Mouse (Mus musculus): ENCODE measurements around the gene Zfp800.

The Zfp800 gene

DNA sequence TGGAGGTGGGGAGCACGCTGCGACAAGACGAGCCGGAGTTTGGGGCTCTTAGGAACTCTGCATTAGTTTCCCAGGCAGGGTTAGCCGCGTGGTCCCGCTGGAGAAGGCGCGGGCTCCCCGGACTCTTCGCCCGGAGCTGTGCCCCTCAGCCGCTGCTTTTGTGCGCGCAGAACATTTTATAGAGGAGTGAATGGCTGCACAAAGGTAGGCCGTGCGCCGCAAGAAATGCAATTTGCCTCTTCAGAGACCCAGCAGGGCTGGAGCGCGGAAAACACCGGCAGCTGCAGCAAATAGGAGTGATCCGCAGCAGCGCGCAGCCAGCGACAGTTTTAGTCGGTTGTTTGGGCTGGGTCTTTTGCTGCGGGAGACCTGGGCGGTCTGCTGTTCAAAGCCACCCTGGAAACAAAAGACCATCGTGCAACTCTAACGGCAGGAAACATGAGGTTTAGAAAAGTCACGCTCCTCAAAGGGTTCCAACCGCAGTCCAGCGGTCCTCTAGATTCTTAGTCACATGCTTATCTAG lies at the start of gene Zfp800:
TSS of gene Zfp800 (minus strand) at position 325 of the 523 bp plus-strand sequence.
- DNase-seq (ENCODE audit: low spot score): no peak

DNA sequence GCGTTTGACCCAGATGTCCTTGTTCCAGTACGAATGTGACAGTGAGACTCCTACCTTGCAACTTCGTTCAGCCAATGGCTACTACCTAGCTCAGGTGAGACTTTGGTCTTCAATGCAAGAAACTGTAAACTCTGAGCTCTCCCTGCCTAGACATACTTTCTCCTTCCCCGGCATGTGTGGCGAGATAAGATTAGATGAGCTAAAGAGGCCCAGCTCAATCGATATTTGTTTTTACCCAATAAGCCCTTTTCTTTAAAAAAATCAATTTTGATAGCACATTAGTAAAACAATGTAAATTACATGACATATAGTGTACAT lies 33.7 kb upstream of the Zfp800 start:
- no peak for DNase-seq (ENCODE audit: low spot score)

DNA sequence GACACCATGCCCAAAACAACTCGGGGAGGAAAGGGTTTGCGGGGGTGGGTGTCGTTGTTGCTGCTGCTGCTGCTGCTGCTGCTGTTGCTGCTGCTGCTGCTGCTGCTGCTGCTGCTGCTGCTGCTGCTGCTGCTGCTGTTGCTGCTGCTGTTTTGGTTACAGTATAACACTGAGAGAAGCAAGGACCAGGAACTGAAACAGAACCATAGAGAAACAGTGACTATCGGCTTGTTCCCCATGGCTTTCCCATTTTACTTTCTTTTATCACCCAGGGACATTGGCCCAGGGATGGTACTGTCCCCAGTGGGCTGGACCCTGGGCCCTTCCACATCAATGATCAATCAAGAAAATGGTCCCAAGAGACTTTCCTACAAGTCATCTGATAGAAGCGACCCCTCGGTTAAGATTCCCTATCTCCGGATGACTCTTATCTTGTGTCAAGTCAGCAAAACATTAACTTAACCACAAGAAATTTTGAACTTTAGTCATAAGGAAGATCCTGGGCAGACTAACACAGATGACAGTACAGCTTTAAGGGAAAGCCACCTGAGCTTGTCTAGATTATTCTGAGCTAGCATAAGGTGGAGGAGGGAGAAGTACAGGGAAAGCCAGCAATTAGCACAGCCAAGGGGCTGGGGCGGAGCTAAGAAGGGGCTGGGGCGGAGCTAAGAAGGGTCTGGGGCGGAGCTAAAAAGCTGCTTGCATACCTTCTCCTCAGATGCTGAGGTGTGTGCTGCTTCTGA lies 33.2 kb upstream of the Zfp800 start:
- no peak for DNase-seq (ENCODE audit: low spot score)

DNA sequence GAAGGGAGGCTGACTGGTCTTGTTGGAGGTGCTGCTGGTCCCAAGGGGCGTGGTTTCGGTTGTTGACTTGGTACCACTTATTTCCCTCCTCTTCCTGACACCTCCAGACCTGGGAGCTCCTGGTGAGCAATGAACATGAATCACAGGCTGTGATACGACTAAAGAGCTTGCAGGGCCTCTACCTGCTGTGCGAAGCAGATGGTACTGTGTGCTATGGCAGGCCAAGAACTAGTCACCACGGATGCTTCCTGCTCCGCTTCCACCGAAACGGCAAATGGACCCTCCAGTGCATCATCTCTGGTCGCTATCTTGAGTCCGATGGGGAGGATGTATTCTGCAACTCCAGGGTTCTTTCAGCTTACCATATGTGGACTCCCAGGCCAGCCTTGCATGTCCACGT lies 32.1 kb upstream of the Zfp800 start:
- DNase-seq (ENCODE audit: low spot score): no peak

DNA sequence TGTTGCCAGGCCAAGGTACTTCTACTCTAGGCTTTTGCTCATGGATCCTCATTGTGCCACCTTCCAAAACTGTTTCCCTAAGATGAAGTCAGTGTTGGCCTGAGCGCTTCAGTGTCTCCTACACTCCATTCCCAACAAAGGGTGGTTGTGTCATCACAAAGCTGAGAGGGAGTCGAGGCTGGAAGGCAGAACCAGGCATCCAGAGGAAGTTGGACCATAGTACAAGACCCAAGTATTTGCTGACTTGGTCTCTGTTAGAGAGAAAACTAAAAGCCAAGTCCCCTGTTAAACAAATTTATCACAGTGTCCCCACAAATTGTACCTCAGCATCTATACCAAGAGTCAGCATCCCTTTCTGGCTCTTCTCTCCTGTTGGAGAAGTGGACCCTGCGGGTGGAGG lies 30.5 kb upstream of the Zfp800 start, which contains the start of gene Gcc1:
TSS of gene Gcc1 (minus strand) at position 101 of the 400 bp plus-strand sequence.
- DNase-seq (ENCODE audit: low spot score): no peak

DNA sequence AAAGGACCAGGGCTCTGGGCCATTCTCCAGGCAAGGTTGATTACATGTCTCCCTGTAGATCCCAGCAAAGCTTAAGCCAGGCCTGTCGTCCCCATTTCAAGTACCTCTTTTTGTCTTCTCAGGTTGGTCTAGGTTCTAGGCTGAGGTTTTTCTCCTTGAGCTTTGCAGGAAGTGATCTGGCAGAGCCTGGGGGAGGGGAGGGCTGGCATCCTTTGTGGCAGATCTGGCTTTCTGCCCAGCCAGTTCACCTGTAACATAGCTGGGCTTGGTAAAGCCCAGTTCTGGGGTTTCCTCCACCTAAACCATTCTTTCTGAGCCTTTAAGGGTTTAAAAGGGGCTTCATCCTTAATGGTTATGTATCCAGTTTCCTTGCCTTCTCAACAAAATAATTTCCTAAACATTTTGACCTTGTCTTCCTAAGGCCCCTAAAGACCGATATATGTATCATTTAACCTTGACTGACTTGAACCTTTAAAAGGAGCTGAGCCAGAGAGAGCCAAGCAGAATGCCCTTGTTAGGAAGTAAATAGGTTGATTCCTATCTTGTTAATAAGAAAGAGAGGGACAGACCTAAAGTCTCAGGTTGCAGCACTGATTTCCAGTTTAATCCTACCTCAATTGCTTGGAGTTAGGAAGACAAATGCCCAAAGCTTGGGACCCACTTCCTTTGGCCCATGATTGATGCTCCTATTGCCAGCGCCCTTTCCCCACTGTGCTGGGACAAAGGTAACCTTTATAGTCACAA lies 29.5 kb upstream of the Zfp800 start, which contains the start of gene Fscn3:
TSS of gene Fscn3 (plus strand) at position 694 of the 744 bp plus-strand sequence.
- DNase-seq (ENCODE audit: low spot score): peak; percentile 29

DNA sequence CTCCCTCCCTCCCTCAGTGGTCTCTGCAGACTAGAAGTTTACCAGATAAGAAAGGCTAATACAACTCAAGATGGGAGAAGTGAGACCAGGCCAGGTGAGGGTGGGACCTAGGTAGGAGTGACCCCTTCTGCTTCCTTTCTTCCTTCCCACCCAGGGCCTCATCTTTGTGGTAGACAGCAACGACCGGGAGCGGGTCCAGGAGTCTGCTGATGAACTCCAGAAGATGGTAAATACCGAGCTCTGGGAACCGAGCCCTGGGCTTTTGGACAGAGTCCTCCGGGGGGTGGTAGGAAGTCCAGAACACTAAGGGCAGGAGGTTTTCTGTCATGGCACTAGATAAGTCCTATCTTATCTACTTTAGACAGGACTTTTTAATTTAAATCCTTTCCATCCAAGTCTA lies 27.2 kb upstream of the Zfp800 start:
- DNase-seq (ENCODE audit: low spot score): no peak

DNA sequence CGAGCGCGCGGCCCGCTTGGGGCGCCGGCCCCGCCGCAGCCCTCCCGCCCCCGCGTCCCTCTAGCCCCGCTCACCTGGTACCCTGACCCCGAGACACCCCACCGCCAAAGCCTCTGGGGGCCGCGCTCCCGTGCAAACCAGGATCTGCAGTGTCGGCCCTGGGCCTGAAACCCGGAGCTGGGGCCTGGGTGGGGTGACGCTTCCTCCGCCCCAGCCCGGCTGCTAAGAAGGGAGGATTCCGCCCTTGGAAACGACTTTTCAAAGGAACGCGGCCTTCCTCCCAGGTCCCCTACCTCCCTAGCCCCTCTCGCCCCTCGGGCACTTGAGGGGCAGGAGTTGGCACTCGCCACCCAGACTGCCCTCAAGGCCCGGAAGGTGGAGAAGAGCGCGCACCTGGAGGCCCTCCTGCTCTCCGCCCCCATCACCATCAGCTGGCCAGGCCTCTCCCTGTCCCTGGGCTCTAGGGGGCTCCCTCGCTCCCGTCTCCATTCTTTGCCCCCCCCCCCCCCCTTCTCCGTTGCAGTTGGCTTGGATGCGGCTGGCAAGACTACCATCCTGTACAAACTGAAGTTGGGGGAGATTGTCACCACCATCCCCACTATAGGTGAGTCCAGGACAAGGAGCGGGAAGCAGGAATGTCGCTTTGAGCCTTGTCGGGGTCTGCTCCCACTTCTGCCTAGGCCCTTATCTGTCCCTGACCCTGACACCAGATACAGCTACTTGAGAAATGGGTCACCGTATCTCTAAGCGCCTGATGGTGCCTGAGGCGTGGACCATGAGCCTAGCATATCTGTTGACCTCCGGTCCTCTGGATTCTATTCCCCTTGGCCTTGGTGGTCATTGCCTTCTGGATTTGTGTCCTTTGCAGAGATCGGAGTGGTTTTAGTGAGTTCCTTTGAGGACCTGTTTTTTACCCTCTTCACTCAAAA lies 26.2 kb upstream of the Zfp800 start:
- peak; percentile 56 for DNase-seq (ENCODE audit: low spot score)

DNA sequence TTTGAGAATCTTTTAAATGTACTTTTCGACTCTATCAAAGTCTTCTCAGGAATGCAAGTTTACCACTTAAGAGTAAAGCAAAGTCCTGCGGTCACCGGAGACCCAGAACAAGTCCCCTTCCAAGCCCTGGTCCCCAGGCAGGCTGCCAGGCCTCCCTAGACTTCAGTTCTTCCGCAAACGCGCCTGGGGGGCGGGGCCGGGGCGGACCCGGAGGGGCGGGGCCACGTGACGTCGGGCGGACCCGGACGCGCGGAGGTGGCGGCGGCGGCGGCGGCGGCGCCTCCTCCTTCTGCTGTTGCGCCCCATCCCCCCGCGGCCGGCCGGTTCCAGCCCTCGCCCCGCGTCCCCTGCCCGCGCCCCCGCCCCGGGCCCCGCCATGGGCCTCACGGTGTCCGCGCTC lies 25.5 kb upstream of the Zfp800 start, which contains the start of gene Arf5:
TSS of gene Arf5 (plus strand) at position 248 of the 400 bp plus-strand sequence.
- peak; percentile 96 for DNase-seq (ENCODE audit: low spot score)

DNA sequence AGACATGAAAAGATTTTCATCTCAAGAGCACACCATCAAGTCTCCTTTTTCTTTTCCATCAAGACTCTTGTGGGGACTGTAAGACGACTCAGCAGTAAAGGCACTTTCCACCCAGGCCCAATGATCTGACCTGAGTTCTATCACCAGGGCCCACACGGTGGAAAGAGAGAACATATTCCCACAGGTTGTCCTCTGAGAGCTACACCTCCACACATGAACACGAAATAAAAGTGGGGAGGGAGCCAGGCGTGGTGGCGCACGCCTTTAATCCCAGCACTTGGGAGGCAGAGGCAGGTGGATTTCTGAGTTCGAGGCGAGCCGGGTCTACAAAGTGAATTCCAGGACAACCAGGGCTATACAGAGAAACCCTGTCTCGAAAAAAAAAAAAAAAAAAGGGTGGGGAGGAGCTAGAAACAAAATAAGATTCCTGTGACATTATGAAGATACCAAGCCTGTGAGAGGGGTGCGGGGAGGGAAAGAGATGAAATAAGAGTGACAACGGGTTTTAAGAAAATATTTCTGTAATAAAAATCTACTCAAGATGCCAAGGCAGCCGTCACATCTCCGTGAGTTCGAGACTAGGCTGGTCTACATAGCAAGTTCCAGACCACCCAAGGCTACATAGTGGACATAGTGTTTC lies 25.0 kb upstream of the Zfp800 start:
- no peak for DNase-seq (ENCODE audit: low spot score)

DNA sequence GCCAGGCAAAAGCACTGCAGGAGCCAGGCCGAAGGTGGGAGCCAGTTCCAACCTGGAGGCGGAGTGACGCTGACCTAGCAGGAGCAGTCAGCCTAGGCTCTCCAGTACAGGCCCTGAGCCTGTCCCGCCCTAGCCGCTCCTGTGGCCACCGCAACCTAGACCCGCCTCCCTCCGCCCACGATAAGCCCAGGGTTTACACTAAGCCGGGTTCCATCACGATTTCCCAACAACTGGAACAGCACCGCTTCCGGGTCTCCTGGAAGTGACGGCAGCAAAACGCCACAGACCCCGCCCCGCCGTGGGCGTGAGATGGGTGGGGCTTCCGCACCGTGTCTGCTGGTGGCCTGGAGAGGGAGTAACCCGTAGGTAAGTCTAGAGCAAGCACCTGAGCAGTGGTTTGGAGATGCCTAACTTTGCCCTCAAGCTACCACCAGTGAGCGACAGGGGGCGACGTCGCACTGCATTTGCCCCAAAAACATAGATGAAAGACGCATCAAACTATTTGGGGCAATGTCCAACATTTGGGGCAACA lies 23.7 kb upstream of the Zfp800 start:
- DNase-seq (ENCODE audit: low spot score): peak; percentile 97

DNA sequence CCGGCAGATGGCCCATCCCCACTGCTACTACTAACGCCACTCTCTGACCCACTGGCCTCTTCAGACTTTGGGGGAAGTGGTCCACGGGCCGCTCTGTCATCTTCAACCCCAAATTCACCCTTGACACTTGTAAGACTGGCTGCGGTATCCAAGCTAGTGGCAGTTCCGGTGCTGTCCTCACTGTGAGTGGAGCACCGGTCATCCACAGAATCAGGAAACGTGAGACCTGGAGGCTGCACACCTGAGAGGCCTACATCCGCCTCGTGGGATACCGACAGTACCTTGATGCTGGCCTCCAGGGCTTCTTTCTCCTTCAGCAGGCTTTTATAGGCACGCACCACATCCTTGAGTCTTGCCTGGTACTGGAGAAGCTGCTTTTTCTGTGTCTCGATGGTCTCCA lies 23.1 kb upstream of the Zfp800 start:
- DNase-seq (ENCODE audit: low spot score): no peak

DNA sequence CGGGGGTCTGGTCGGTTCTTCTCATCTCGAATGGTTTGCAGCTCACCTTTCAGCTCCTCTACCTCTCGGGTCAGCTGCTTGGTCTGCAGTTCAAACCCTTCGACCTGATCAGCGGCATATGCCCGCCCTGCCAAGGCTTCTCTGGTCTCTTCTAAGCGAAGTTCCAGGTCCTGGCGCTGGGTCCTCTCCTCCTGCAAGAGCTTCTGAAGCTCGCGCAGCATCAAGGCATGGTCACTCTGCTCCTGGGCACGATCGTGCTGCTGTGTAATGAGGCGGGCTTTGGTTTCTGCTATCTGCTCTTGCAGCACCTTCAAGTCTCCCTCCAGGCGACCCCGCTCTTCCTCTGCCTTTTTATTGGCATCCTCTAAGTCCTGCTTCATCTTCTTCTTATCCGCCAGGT lies 22.6 kb upstream of the Zfp800 start:
- DNase-seq (ENCODE audit: low spot score): no peak

DNA sequence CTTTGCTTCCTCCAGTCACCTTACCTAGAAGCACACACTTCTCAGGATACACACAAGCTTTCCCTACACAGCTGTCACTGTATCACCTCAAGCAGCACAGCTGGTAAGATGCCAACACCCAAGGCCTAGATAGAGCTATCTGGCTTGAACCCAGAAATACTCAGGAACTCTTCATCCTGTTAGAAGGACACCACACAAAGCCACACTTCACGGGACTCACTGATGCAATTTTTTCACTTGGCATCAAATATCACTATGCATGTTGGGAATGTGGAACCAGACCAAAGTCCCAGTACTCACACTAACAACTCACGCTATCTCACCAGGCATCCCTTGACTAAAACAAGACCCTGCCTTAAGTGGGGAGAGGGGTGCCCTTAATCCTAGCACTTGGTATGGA lies 21.9 kb upstream of the Zfp800 start:
- DNase-seq (ENCODE audit: low spot score): no peak

DNA sequence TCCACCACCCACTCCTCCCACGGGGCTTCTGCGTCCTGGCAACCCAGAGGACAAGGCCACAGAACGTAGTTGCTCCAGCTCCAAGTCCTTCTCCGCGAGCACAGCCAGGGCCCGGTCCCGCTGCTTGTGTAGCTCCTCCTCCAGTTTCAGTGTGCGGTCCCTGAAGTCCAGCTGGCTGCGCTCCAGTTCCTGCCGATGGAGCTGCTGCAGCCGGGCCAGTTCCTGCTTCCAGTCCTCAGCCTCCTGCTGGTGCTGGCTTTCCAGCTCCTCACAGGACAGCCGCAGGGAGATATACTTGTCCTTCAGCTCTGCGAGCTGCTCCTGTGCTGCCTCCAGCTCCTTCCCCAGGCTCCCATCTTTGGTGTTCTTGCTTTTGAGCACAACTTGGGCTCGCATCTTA lies 20.6 kb upstream of the Zfp800 start:
- DNase-seq (ENCODE audit: low spot score): peak; percentile 68

DNA sequence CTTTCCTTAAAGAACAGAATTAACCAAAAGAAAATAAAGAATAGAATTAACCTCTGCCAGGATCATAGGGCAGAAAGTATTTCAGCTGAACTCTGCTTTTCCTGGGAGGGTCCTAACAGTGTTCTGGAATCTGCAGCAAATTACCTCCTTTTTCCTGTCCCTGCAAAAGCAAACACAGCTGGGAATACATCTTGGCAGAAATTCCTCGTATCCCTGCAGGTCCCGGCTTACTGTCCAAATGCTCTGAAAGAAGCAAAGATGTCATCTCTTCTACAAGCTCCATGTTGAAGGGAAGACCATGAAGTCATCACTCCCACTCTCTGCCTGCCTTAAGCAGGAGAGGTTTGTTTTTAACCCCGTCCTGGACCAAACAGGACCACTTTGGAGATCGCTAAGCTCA lies 19.2 kb upstream of the Zfp800 start:
- DNase-seq (ENCODE audit: low spot score): no peak

DNA sequence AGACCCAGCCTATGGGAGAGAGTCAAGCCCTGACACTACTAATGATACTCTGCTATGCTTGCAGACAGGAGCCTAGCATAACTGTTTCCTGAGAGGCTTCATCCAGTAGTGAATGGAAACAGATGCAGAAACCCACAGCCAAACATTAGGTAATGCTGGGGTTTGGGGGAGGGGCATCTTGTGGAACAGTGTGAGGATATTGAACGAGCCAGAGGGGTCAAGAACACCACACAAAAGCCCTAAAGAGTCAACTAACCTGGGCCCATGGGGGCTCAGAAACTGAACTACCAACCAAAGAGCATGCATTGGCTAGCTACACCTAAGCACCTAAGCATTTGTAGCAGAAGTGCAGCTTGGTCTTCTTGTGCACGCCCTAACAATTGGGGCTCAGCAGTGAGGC lies 13.4 kb upstream of the Zfp800 start:
- DNase-seq (ENCODE audit: low spot score): no peak

DNA sequence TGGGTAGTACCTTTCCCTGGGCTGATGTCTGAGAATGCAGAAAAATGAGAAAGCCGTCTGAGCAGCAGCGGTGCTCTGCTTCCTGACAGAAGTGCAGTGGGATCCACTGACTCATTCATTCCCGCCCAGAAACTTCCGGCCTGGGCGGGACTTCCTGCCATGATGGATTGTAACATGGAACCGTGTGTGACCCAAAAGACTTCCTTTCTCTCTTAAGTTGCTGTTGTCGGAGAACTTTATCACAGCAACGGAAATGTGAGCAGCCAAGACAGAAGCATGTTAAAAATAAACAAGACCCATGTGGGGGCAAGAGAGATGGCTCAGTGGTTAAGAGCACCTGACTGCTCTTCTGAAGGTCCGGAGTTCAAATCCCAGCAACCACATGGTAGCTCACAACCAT lies 12.2 kb upstream of the Zfp800 start:
- DNase-seq (ENCODE audit: low spot score): no peak

DNA sequence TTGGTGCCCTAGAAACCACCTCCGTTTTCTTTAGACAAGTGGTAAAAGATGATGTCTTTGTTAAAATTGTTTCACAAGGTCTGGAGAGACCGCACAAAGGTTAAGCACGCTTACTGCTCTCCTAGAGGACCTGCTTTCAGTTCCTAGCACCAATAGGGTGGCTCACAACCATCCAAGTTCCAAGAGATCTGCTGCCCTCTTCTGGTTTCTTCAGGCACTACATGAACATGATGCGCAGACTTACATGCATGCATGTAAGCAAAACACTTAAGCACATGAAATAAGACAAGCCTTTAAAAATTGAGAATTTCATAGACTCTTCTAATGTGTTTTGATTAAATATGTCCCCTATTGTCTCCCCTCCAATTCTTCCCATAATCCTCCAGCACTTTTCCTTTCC lies 2.0 kb upstream of the Zfp800 start:
- no peak for DNase-seq (ENCODE audit: low spot score)

DNA sequence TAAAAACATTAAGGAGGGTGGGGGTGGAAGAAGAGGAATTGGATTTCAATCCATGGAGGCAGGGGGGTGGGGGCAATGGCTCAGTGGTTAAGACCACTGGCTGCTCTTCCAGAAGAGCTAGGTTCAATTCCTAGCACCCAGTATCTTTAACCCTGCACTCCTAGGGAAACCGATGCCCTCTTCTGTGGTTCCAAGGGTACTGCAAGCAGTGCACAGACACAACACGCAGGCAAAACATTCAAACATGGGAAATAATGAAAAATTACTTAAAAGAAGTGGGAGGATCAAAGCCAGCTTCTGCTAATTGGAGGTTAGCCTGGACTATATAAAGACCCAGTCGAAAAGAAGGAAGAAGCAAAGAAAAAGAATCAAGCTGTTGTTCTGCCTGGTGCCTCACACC lies 921 bp upstream of the Zfp800 start:
- no peak for DNase-seq (ENCODE audit: low spot score)

DNA sequence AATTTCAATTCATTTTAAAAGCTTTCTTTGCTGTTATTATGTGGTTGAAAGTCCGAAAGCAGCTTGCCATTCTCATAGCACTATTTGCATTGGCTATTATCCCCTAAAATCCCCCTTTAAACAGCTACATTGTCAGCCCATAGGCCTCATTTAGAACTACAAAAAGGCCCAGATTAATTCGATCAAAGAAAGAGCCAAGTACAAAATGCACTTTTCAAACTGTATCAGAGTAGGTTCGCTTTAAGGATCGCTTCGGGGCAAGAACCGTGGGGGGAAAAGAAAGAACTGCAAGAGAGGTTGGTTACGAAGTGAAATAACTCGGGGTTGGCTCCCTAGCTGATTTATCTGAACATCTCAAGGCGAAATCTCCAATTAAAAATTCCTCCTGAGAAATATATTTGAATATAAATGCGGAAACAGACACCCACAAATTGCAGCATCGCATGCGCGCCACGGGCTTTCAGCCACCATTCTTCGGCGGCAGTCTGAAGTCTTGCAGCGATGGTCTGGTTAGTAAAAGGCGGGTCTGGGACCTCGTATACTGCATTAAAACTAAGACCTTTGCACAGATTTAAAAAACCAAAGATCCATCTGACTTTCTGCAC lies 850 bp downstream of the Zfp800 start:
- DNase-seq (ENCODE audit: low spot score): no peak

Measured in urinary bladder, postnatal 14 days (tissue).